Mouse (Mus musculus): Measurements from ENCODE around the gene Fyn.
A peak's percentile ranks its signal among the peaks of the same experiment; 100 is the strongest.

Gene Fyn

DNA sequence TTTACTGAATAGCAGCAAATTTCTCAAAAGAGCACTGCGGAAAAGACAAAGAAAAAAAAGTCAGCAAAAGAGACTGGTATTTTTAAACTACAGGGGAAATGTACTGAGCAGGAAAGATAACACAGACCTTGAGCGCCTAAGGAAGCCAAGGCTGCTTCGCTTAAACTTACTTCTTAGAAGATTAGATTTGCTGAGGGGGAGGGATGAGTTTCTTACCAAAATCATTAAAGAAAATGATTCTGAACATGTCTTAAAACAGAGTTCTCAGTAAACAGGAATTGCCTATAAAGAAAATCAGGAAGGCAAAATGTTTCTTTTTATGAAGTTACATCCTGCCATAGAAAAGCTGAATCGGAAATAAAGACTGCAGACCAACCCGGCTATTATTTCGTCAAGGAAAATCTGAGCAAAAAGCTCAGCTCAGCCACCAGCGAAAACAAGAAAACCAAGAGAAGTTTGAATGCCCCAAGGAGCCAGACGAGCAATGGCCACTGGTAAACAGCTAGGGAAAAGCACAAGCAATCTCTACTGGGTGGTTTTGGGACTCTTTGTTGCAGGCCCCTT, at the start of gene Fyn:
TSS of gene Fyn (plus strand) at position 284 of the 564 bp plus-strand sequence.
- no peak for DNase-seq (ENCODE audit: low spot score)

DNA sequence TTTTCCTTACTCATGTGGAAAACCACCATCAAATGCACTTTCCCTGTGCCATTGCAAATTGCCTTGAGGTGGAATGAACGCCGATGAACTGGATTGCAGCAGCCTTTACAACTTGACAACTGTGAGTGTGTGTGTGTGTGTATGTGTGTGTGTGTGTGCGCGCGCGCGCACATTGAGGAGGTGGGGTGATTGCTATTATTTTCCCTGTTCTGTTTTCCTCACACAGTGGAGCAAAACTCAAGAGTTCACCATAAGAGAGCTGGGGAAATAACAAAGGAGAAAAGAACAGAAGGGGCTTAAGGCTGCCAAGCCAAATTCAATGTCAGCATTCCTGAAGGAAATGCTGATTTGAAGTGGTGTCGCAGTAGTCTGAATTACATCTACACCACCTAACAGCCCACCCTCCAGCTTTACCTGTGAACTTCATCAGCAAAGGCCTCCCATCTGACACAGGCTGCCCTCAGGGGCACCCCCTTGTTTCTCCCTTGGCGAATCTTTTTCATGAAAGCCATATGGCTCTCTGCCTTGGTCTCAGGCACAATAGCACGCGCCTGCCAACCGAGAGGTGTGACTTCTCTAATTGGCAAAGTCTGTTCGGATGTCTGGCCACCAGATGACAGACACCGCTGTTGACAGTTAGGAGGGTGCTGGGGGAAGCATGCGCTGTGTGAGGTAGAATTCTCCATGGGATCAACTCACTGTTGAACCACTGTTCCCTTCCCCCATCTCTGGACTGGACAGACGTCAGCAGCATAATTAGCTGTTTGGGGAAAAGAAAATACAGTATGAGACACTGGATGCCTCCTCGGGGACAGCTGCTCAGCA, 47.6 kb upstream of the Fyn start:
- peak; percentile 35 for DNase-seq (ENCODE audit: low spot score)

DNA sequence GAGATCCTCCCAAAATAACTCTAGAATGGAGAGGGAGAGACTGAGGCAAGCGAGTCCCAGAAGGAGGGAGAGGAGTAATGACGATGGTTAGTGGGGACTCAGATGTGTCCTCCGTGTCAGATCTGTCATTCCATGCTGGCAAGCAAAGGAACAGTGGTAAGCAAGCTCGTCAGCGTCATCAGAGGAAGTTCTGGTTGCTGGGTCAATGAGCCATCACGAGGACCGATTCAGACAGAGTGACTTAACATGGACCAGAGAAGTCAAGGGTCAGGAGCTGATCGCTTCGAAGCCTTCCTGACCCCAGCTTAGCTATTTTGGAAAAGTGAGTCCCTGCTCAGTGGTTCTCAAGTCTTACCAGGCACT, 47.1 kb upstream of the Fyn start:
- DNase-seq (ENCODE audit: low spot score): no peak

DNA sequence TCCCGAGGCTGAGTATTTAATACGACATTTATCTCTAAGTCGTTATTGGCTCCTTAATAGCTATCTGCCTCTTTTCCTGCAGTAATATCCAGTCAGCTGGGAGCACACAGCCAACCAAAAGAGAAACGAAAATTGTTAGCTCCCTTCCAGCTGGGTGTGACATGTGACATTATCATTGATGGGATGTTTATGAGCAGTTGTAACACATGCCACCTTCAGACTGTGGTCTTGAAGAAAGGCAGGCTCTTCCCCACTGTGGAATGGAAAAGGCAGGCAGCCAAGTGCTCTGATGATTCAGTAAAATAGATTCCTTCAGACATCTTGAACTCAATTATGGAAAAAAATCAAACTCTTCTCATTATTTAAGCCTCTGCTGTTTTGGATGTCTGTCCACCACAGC, 46.5 kb upstream of the Fyn start:
- DNase-seq (ENCODE audit: low spot score): no peak

DNA sequence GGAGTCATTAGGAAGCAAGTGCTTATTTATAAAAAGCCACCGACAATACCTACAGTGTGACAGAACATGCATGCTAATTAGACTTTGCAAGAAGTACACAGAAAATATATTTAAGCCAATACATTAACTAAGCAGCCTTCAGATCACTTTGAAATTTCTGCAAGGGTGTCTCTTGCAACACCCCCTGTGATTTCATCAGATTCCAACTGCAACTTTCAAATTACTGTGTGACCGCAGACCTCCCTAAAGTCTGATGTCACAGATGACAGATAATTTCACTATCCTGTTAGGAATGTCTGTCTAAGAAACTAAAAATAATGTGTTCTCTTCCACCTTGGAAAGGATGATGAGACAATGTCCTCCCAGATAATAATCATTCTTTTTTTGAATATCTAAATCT, 44.4 kb upstream of the Fyn start:
- no peak for DNase-seq (ENCODE audit: low spot score)

DNA sequence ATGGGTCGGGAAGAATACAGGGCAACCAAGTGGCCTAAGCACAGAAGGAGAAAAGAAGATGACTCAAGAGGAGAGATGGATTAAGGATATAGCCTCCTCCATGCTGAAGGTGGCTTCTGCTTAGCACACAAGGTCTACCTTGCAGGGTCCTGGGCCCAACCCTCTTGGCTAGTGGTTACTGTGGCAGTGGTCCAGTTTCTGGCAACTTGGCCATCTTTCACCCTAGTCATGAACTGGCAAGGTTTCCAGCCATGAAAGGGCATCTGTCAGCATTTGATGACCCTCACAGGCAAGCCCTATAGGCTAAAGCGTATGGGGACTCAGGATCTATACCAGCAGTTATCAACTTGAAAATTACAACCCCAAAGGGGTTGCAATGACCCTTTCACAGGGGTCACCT, 40.0 kb upstream of the Fyn start:
- DNase-seq (ENCODE audit: low spot score): no peak

DNA sequence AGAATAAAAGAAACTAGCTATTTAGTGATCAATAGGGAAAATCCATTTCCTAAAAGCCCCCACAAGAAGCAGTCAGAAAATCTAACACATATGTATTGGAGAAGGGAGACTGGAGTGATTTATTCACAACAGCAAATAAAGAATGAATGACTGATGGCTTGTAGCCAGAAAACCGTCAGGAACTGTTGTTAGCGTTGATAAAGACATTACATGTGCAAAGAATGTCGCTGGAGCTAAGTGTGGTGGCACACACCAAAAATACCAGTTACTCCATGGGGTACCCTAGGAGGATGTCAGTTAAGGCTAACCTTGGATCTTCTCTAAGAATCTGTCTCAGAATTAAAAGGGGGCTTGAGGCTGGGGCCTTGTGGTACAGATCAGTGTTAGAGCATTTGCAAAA, 34.3 kb upstream of the Fyn start:
- no peak for DNase-seq (ENCODE audit: low spot score)

DNA sequence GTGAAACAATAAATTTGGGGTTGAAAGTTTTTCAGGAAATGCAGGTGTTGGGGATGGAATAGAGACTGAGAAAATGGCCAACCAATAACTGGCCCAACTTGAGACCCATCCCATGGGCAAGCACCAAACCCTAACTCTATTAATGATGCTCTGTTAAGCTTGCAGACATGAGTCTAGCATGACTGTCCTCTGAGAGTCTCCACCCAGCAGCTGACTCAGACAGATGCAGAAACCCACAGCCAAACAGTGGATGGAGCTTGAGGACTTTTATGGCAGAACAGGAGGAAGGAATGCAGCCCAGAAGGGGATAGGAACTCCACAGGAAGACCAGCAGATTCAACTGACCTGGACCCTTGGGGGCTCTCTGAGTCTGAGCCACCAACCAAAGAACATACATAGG, 32.8 kb upstream of the Fyn start:
- no peak for DNase-seq (ENCODE audit: low spot score)

DNA sequence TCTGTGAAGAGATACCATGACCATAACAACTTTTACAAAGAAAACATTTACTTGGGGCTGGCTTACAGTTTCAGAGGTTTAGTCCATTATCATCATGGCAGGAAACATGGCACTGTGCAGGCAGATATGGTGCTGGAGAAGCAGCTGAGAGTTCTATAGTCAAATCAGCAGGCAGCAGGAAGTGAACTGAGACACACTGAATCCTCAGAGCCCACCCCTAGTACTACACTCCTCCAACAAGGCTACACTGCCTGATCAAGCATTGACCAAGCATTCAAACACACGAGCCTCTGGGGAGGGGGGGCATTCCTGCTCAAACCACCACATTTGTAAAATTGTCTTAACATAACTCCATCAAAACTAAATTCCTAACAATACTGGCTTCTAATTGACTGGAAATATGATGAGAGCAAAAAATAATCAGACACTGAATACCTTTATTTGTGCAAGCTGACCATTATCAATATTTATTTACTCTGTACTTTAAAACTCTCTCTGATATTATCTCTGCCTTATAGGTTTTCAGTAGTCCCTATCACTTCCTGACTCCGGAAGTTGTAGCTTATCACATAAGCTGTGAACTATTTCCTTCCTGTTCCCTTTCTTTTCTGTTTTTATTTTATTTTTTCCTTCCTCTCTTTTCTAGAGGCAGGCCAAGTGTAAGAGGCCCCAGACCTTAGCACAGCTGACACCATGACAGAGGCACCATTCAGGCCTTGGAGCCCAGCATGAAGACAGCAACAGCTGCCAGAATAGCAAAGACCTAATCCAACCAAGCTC, 29.3 kb upstream of the Fyn start:
- no peak for DNase-seq (ENCODE audit: low spot score)

DNA sequence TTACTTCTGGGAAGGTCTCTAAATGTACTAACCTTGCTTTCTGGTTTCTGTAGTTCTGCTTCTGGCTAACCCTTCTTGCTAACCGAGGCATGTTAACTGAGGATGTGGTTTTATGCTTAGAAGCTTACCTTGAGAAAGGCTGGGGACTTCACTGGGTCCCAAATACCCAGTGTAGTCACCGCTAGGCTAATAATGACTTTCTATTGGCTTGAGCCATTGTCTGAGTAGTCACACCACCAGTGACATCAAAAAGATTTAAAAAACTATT, 28.8 kb upstream of the Fyn start:
- DNase-seq (ENCODE audit: low spot score): no peak

DNA sequence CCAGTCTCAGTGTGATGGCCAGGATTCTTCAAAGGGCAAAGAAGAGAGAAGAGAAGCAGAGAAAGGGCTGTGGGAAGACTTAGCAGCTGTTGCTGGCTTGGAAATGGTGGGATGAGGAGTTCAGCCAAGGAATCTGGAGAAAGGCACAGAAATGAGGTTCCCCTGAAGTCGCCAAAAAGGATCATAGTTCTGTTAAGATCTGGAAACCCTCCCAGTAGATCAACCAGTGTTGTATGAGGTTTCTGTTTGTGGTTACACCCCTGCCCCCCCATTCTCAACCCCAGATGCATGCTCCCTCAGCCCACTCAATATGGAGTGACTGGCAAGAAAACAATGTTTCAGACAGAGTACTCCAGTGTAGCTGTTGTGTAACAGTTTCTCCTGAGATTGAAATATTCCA, 25.1 kb upstream of the Fyn start:
- DNase-seq (ENCODE audit: low spot score): no peak

DNA sequence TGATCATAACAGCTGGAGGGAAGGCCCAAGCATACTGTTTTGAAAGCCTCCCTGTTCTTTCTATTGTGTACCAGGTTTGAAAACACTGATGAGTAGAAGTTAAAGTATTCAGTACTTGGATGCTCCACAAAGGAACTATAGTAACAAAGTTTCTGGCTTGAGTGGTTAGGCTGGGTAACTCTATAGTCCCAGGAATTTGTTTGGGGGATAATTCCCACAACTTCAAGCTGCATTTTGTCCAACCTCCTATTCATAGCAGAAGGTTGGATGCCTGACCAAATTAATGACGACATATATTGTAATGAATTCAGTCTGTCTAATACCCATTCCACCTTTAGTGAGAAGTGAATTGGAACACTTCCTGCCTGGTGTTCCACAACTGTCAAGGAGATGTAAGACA, 22.7 kb upstream of the Fyn start:
- DNase-seq (ENCODE audit: low spot score): no peak

DNA sequence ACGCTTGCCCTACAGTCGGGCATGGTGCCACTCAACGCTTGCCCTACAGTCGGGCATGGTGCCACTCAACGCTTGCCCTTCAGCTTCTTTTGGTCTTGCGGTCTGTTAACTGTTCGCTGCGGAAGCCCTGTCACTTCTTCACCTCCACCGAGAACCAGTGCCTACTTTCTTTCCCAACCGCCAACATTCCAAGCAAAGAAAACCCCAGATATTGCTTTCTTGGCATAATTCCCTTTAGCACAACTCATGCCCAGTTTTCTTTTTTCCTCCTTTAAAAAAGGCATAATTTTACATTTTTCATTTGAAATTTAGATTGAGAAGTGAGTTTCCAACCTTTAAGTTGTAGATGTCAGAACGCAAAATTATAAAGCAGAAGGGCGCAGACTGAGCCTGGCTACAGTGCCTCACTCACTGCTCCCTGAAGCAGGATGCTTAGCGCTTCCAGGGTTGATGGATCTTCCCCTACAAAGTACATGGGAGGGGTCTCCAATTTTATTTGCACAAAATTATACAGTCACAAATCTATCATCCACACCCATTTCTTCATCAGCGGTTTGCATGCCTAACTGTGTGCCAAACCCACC, 18.8 kb upstream of the Fyn start:
- DNase-seq (ENCODE audit: low spot score): no peak

DNA sequence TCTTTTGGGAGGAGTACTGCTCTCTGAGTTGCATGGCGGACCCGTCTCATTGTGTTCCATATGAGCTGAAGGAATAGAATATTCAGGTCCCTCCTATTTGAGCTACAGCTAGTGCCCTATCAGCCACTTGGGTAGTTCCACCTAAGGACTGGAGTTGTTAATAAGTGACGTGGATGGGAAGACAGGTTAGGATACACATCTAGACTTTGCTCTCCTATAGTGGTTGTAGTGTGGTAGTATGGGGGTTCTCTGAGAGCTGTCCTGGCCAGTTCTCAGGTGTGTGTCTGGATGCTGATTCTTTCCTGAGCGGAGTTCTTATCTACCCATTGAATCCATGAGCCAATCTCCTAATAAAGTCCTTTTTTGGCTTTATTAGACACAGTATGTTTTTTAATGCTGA, 4.5 kb upstream of the Fyn start:
- no peak for DNase-seq (ENCODE audit: low spot score)

DNA sequence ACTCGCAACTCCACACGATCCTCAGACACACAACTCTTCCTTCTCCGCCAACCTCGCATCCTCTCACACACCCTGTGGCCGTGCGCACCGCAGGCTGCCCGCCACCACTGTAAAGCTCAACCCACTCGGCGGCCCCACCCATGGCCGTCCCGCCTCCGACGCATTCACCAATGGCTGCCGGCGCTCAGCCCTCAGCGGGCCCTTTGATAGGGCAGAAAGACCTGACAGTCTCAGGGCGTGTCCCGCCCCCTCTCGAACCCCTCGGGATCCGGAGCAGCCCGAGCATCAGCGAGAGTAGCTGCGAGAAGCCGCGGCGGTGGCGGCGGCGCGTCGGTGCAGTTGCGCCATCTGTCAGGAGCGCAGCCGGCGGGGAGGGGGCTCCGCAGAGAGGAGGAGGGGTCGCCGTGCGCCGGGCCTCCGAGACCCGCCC, 862 bp downstream of the Fyn start:
- peak; percentile 97 for DNase-seq (ENCODE audit: low spot score)

DNA sequence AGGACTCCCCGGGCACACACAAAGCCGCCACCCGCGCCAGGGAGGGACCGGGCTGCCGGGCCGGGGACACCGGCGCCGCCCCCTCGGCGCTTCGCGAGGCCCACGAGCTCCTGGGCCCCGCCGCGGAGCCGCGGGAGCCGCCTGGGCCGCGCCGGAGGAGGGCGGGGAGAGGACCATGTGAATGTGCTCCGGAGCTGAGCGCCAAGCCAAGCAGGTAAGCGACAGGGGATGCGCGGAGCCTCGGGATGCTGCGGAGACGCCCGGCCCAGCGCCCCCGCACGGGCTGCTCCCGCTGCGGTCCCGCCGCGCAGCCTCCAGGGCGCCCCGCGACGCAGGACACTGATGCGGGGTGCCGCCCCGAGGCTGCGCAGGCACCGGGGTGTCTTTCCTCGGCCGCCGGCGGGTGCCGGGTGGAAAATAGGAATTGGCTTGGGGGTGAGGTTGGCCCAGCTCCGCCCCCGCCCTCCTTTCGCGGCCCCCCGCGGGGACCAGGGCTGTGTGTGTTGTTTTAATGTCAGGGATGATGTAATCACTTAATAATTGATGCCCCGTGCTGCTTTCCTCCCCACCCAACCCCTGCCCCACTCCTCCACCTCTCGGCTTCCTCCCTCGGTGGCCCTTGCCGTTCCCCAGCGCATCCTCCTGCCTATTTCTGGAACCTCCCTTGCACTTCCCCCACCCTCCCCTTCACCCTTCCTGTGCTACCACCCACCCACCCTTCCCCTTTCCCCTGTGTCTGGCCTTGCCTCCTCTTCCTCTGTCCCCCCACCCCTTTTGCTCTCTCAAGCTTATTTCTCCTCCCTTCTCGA, 1.5 kb downstream of the Fyn start:
- peak; percentile 50 for DNase-seq (ENCODE audit: low spot score)

DNA sequence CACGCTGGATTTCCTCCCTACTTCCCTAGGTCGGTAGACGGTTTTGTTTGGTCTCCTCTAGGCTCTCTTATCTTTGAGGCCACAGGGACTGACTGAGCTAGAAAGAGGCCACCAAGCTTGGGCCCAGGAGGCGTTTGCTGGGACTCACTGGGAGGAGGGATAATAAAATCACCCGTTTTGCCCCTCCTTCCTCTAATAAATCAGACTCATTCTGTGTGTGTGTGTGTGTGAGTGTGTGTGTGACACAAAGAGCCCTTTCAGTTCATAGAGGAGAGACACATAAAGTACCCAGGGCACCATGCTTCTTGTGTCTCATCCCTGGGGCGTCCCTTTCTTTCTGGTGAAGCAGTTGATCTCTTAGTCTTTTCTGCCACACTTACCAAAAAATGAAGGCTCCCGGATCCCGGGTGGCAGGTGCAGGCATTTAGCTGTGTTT, 2.1 kb downstream of the Fyn start:
- DNase-seq (ENCODE audit: low spot score): peak; percentile 41

DNA sequence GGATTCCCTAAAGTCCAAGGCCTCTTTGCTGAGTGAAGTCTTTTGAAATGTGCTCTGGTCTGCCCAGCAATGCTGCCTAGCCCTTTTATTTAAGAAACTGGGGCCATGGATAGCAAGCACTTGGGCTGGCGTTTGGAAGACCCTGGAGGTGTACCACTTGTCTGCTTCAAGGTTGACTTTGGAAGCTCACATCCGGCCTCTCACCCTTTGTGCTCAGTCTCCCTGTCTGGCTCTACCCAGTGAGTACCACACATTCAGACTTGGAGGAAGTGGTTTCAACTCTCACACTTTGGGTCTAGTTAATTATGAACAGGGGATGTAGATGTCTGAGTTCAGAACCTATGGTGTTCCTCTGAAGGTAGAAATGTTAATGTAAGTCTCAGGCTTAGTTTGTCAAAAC, 2.8 kb downstream of the Fyn start:
- DNase-seq (ENCODE audit: low spot score): no peak

DNA sequence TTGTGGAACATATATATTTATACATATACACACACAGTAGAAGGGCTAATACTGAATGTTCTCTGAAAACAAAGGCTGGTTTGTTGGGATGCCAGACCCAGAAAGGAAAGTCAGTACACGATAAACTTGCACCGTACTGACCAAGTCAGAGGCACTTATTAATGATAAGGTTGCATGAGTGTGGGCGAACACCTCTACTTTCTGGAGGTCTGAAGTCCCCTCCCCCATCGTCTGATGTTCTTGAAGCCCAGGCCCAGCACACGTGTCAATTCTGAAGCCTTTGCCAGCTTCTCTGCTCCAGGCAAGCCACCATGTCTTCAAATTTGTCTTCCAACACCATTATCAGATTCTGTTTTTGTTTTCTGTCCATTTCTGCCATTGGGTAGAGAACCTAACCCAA, 3.3 kb downstream of the Fyn start:
- DNase-seq (ENCODE audit: low spot score): no peak

DNA sequence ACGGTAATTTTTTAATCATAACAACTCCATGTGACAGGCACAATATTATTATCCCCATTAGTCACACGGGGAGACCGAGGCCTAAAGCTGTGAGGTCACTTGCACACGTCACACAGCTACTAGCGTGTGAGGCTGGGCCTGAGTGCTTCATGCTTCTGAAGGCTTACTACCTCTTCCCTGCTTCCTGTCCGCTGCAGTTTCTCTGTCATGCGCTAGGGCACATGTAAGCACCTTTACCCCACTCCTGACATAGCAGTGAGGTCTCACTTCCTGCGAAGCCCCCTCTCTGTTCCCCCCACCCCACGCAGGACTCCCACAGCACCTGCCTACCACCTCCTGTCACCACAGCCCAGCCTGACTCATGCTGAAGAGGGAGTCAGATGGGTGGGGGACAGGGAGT, 8.0 kb downstream of the Fyn start:
- DNase-seq (ENCODE audit: low spot score): no peak

DNA sequence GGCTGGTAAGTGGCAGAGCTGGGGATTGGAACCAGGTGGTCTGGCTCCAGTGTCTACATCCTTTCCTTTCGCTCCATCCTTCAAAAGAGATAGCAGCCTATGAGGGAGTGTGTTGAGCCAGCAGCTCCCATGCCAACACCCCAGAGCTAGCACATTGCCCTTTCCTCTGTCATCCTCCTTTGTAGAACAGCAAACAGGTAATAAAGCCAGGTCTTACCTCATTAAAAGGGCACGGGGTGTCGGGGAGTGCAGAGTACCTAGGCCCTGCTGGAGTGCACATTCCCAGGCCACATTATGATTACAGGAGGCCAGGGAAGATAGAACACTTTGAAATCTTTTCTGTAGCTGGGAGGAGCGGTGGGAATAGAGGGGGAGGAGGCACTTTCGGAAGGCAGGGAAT, 8.6 kb downstream of the Fyn start:
- DNase-seq (ENCODE audit: low spot score): no peak

DNA sequence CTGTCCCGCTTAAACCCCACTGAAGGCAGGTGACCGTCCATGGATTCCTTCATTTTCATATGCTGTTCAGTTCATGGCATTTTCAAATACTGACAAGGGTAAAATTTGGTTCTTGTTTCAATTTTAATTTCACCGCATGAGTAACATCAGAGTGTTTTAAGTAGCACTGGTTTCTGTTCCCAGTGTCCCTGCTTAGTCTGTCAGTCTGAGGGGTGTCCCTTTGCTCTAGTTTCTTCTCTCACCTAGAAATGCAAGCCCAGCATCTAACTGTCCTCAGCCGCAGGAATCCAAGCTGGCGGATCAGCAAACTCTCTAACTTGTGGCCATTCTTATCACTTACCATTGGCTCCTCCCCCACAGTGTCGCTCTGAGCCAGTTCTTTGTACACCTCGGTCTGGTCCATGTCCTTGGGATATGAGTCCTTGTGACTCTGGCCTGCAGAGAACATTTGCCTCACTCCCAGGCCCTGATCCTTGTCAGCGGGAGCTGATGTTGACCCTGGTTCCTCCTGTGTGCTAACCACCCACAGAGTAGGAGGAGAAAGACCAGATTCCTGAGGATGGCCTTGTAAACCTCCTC, 9.5 kb downstream of the Fyn start:
- no peak for DNase-seq (ENCODE audit: low spot score)
